8 mouse cellular contexts compared by ENCODE assay signal in genomic region chr9:60794210-60794840, GRCm38 (mm10). TPM values are rescaled to one million over a fixed set of nuclear protein-coding genes. Genes with fewer than 3 reads are reported as not detected.
A peak's percentile ranks its signal among the peaks of the same experiment; 100 is the strongest.
DNase-seq lines count a peak whose midpoint lies in the region; ATAC-seq lines count a peak whose summit lies in the region.

Uaca (plus strand) TSS chr9:60794542.

- intact Hi-C loops in left cerebral cortex, postnatal 4 days (cut with DNase I), result no loop called here

- no peaks in the 10 kb centered on the region for H3K36me3 ChIP-seq in embryonic facial prominence, embryonic 11.5 days (replicated peaks; ENCODE audit: control insufficient read depth, insufficient read depth, low read depth, low read length)
- H3K36me3 ChIP-seq in midbrain, embryonic 11.5 days (ENCODE audit: control insufficient read depth, insufficient read depth, low read length), result no peaks in the 10 kb centered on the region

- H3K4me2 ChIP-seq in embryonic facial prominence, embryonic 11.5 days (ENCODE audit: low read depth, low read length), result peak within 1 kb of the TSS; percentile 95
- peak within 1 kb of the TSS; percentile 66 for H3K4me2 ChIP-seq in midbrain, embryonic 11.5 days

- H3K4me3 ChIP-seq in embryonic facial prominence, embryonic 11.5 days (ENCODE audit: low read depth, low read length), result peak within 1 kb of the TSS; percentile 80
- H3K4me3 ChIP-seq in midbrain, embryonic 11.5 days (ENCODE audit: low read depth, low read length), result peak within 1 kb of the TSS; percentile 79

- H3K9ac ChIP-seq in embryonic facial prominence, embryonic 11.5 days (replicated peaks; ENCODE audit: low read length), result peak within 1 kb of the TSS; percentile 73
- peak within 1 kb of the TSS; percentile 70 for H3K9ac ChIP-seq in midbrain, embryonic 11.5 days (ENCODE audit: low read length)

- peaks cover 4% of the 10 kb centered on the region; the same call in 1 of the 2 replicates for H3K4me1 ChIP-seq in embryonic facial prominence, embryonic 11.5 days (ENCODE audit: control insufficient read depth, insufficient read depth, low read length)
- H3K4me1 ChIP-seq in midbrain, embryonic 11.5 days (ENCODE audit: control insufficient read depth, insufficient read depth, low read length), result peaks cover 10% of the 10 kb centered on the region

- under 1% methylated on average over 45 of the region's 45 CpGs for WGBS in embryonic facial prominence, embryonic 11.5 days
- under 1% methylated on average over 44 of the region's 45 CpGs for WGBS in midbrain, embryonic 11.5 days

- H3K9me3 ChIP-seq in embryonic facial prominence, embryonic 11.5 days (replicated peaks; ENCODE audit: control insufficient read depth, low read length), result no peaks in the 10 kb centered on the region
- no peaks in the 10 kb centered on the region for H3K9me3 ChIP-seq in midbrain, embryonic 11.5 days (ENCODE audit: control insufficient read depth, low read length)

- H3K27ac ChIP-seq in embryonic facial prominence, embryonic 11.5 days (replicated peaks; ENCODE audit: low read depth, low read length), result peak within 1 kb of the TSS; percentile 67
- H3K27ac ChIP-seq in midbrain, embryonic 11.5 days (ENCODE audit: low read depth, low read length), result 0 out of 2 replicates have a peak within 1 kb of the TSS, but pooled peaks have one; percentile 5

- peak; percentile 84 to 88 for DNase-seq in adrenal gland, postnatal 4 days (ENCODE audit: low spot score in 2 of 2)
- DNase-seq in embryonic facial prominence, embryonic 11.5 days (ENCODE audit: low spot score), result peak; percentile 97
- peak; percentile 100 for DNase-seq in heart, adult 11 months
- DNase-seq in kidney, adult 18-20 months, result peak; percentile 96
- peak; percentile 93 for DNase-seq in left cerebral cortex, postnatal 4 days
- peak; percentile 99 for DNase-seq in midbrain, embryonic 11.5 days (ENCODE audit: low spot score, missing footprints)
- peak; percentile 23 to 58 for DNase-seq in spleen, postnatal 10 days (ENCODE audit: low spot score in 2 of 2)

- no peaks in the 10 kb centered on the region for H3K27me3 ChIP-seq in embryonic facial prominence, embryonic 11.5 days (ENCODE audit: control insufficient read depth, insufficient read depth, low read length)
- no peaks in the 10 kb centered on the region for H3K27me3 ChIP-seq in midbrain, embryonic 11.5 days (ENCODE audit: control insufficient read depth, insufficient read depth, low read length)

- ATAC-seq in embryonic facial prominence, embryonic 11.5 days (replicated peaks; ENCODE audit: insufficient number of reproducible peaks, low FRiP score, low TSS enrichment, low read depth), result peak; percentile 96
- peak; percentile 97 for ATAC-seq in midbrain, embryonic 11.5 days (ENCODE audit: low FRiP score)
- ATAC-seq in inflammation-experienced regulatory T-cells, adult 6 months, result no peak

RNA-seq across cellular contexts. Expression of gene Uaca, which starts in this region (rescaled TPM):
- 10 to 100 TPM; 56.7 to 68.1 TPM for total RNA-seq in adrenal gland, postnatal 4 days (2021)
- 22.1 and 22.8 TPM in 2 replicates for polyA plus RNA-seq in embryonic facial prominence, embryonic 11.5 days (2014; fragmentation: Nextera tagmentation; extraction: Ambion mirVana)
- total RNA-seq in left cerebral cortex, postnatal 4 days (2021), result 10 to 100 TPM; 18.5 to 18.6 TPM
- 26.7 and 27.9 TPM in 2 replicates for polyA plus RNA-seq in midbrain, embryonic 11.5 days (2014; fragmentation: Nextera tagmentation; extraction: Ambion mirVana)
- under 1 TPM in 1 of 3 experiments, not detected in 2; 0.13 TPM for polyA plus RNA-seq in inflammation-experienced regulatory T-cells, adult 6 months (2017; shearing (Covaris generic))

Comparison
In these comparisons a context has a peak if more than half of its experiments do, and no peak if none do; other contexts are left out.
1. RNA of gene Uaca (polyA plus RNA-seq): 26.7 to 27.9 TPM in midbrain, embryonic 11.5 days and 22.1 to 22.8 TPM in embryonic facial prominence, embryonic 11.5 days; 0.13 TPM in inflammation-experienced regulatory T-cells, adult 6 months; every median in the first group is over 10 times any median in the second.
2. DNase-seq: peak in every context shown above with its lines; median percentile 100 in heart, adult 11 months; 99 in midbrain, embryonic 11.5 days; 97 in embryonic facial prominence, embryonic 11.5 days; 96 in kidney, adult 18-20 months; 93 in left cerebral cortex, postnatal 4 days; 86 in adrenal gland, postnatal 4 days; 40 in spleen, postnatal 10 days.